Mouse (Mus musculus) brain, adult 2 months (tissue): ENCODE results near the gene Gpr75.

Source experiments
- DNase-seq: peaks from one replicate; pipeline ENCODE4 v3.0.0; 2011; ENCODE audit warnings: low read depth, low spot score

The Gpr75 gene

DNA sequence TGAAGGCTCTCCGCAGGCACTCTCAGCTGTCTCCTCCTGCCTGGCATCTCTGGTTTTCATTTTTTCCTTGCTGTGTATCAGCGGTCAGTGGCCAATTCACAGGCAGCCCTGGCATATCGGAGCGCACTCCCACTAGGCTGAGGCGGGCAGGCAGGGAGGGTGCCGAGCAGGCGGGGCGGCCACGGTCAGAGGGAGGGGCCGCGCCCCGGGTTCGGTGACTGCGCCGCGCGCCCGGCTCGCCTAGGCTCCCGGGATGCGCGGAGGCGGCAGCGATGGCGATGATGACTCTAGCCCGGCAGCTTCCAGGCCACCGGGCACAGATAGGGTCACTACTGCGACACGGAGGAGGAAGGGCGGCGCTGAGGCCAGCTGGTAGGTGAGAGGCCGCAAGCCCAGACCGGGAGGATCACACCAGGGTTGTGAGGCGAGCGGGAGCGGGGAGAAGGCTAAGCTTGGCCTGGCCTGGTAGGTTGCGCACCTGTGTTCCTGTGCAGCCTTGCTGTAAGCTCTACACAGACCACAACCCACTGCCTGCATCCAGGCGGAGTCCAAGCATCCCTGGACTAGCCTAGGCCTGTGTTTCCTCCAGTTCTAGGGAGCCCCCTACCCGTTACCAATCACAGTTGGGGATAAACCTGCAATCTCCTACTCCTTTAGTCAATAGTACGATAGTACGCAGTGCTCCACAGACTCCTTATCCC, at the start of gene Gpr75, which contains the start of gene Asb3:
Gpr75 (plus strand) TSS at position 188 of the 701 bp plus-strand sequence.
Asb3 (plus strand) TSS at position 246 of the 701 bp plus-strand sequence.
- DNase-seq, result peak; percentile 91

- no peak for DNase-seq
Measured at GRCm38 (mm10) chr11:30838793-30839192, 46.4 kb upstream of the Gpr75 start.

DNA sequence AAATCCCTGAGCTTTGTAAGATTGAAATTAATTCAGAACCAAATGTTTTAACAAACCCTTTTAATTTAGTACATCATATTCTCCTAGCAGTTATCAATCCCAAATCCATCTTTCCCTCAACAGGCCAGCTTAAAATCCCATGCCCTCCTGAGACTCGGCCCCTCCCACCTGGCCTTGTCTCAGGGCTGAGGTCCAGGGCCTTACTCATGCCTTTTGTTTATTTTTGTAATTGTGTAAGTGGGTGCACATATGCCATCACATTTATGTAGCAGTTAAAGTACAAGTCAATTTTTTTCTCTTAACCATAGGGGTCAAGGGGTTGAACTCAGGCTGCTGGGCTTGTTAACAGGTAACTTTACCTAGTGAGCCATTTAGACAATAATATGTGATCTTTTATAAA, 40.8 kb upstream of the Gpr75 start:
- peak; percentile 17 for DNase-seq

- DNase-seq, result no peak
Measured at GRCm38 (mm10) chr11:30872425-30872824, 12.7 kb upstream of the Gpr75 start.

DNA sequence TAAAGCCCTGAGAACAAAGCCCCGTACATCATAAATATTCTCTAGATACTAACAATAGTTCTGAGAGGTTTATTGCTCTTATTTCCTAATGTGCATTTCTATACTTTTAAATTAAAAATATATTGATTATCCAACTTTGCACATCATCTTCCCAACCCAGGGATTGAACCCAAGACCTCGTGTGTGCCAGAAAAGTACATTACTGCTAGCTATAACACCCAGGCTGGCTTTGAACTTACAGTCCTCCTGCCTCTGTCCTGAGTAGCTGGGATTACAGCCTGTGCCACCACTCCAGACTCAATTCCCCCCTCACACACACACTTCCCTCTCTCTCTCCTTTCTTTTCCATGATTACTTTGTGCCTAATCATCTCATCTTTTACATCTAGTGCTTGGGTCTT, 3.0 kb downstream of the Gpr75 start:
- no peak for DNase-seq

DNA sequence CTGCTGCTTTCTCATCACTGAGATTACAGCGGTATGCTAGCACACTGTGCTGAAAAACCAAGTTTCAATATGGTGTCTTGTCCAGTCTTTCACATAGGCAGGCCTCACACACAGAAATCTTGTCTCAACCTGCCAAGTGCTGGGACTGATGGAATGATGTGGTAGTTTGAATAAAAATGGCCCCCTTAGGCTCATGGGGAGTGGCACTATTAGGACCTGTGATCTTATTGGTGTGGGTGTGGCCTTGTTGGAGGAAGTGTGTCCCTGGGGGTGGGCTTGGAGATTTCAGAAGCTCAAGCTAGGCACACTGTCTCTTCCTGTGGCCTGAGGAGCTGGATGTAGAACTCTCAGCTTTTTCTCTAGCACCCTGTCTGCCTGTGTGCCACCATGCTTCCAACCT, 11.0 kb downstream of the Gpr75 start:
- no peak for DNase-seq

DNA sequence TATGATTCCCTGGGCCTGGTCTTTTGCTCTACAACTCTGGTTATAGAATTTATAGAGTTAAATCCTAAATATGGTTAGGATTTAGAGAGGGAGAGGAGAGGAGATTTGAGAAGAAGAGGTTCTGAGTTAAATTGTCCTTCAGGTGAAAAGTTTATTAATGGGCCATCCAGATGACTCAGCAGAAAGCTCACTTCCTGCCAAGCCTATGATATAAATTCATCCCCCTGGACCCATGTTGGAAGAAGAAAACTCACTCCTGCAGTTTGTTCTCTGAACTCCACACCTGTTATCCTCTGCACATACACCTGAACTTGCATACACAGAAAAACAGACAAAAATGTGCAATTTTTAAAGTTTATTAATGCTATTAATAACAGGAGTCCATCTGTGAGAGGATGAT, 14.2 kb downstream of the Gpr75 start:
- no peak for DNase-seq

- no peak for DNase-seq
Measured at GRCm38 (mm10) chr11:30912311-30912710, 27.2 kb downstream of the Gpr75 start.

DNA sequence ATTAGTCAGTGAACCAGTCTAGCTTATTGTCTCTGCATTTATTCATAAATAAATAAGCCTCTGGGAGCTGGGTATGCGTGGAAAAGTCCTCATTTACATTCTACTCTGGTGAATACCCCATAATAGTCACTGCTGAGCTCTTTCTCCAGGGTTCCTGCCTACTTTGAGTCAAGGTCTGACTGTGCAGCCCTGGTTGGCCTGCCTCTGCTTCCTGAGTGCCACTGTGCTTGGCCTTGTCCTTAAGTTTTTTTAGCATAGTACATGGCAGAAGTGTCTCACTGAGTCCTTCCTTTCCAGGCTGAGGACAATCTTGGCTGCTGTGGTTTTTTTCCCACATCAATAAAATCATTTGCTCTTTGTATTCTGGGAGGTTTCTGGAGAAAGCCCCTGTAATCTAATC, 35.5 kb downstream of the Gpr75 start:
- no peak for DNase-seq

GRCm38 (mm10) chr11:30923283-30923682, 38.1 kb downstream of the Gpr75 start:
- DNase-seq, result no peak

DNA sequence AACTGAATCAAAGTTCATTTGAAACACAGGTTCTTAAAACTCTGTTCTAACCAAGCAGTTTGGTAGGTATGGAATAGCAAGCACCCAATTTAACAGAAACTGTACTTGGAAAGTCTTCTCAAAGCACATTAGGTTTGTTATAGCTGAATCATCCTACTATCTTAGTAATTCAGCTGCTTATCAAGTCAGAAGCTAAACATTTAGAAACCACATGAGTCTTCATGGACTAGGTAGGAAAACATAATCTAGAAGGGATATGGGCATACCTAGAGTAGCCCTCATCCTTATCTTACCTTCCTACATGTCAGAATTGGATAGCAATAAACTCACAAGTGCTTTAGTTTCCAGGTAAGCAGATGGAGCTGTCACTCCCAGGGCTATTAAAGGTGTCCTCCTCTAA, 42.9 kb downstream of the Gpr75 start:
- DNase-seq, result no peak

DNA sequence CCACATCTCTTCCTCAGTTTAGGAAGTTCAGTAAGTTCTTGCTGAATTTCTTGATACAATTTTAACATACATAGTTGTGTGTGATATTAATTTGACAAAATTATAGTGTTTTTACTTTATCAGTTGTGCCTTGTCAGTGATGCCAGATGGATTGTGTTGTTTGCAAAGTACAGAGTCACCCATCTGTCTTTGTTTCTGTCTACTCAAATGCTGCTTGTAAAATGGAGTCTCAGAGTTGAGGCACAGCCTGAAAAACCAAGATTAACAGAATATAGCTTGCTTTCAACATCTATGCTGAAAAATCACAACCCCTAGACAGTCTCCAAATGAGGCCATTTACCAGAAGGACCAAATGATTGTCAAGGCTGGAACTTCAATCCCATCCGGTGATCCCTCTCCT, 43.3 kb downstream of the Gpr75 start:
- peak; percentile 20 for DNase-seq
